Mouse (Mus musculus): Measurements from ENCODE around the gene Tsc22d3.
"Not testable (repeated sequence)": the region's sequence is repeated elsewhere in the genome, so short reads cannot be mapped to it uniquely, and the experiment has no call there.

Gene Tsc22d3

GRCm38 (mm10) chrX:140500306-140500705 lies 100.2 kb downstream of the Tsc22d3 start:
- no peak for DNase-seq (ENCODE audit: low read depth, low spot score)

GRCm38 (mm10) chrX:140498431-140498830 lies 102.0 kb downstream of the Tsc22d3 start:
- DNase-seq (ENCODE audit: low read depth, low spot score), result not testable (repeated sequence)

- no peak for DNase-seq (ENCODE audit: low read depth, low spot score)
Measured at GRCm38 (mm10) chrX:140494170-140494569, 106.3 kb downstream of the Tsc22d3 start.

- no peak for DNase-seq (ENCODE audit: low read depth, low spot score)
Measured at GRCm38 (mm10) chrX:140493527-140494029, 106.9 kb downstream of the Tsc22d3 start.

GRCm38 (mm10) chrX:140491884-140492571 lies 108.4 kb downstream of the Tsc22d3 start:
- peak; percentile 20 for DNase-seq (ENCODE audit: low read depth, low spot score)

- no peak for DNase-seq (ENCODE audit: low read depth, low spot score)
Measured at GRCm38 (mm10) chrX:140490203-140490602, 110.3 kb downstream of the Tsc22d3 start.
